ENCODE assay signal across 8 mouse cellular contexts in genomic region chr11:115435596-115436337, GRCm38 (mm10). TPM values are rescaled to one million over a fixed set of nuclear protein-coding genes. Genes with fewer than 3 reads are reported as not detected.
DNase-seq lines count a peak whose midpoint lies in the region; TF ChIP-seq lines count a peak whose summit lies in the region.

No protein-coding gene starts in this region.

- peak; percentile 91 for DNase-seq in heart, adult 11 months
- DNase-seq in heart, adult 9 months (ENCODE audit: low spot score in 2 of 2): no peak
- DNase-seq in embryo, embryonic 11 days: peak; percentile 79
- peak; percentile 58 for DNase-seq in hindbrain, embryonic 10.5 days (ENCODE audit: low spot score)
- DNase-seq in lung, postnatal 4 days: peak; percentile 17 to 40
- DNase-seq in B cell, adult 2 months: no peak
- no peak for DNase-seq in urinary bladder, adult 18-20 months (ENCODE audit: low spot score in 2 of 2)

- no peak overlapping the region for H3K27ac ChIP-seq in ES-Bruce4 (ENCODE audit: insufficient read depth, low read length)
- H3K27ac ChIP-seq in hindbrain, embryonic 10.5 days: peak overlapping the region; percentile 82

- peak overlapping the region; percentile 40 for H3K4me3 ChIP-seq in ES-Bruce4 (ENCODE audit: low read depth, low read length)
- peak overlapping the region; percentile 50 for H3K4me3 ChIP-seq in hindbrain, embryonic 10.5 days

- H3K36me3 ChIP-seq in ES-Bruce4 (ENCODE audit: control insufficient read depth, insufficient read depth, low read length, poor library complexity, severe bottlenecking): 0 out of 2 replicates have a peak, but pooled peaks cover 2% of the 10 kb centered on the region
- H3K36me3 ChIP-seq in hindbrain, embryonic 10.5 days: peaks cover 30% of the 10 kb centered on the region

- no peaks in the 10 kb centered on the region for H3K4me1 ChIP-seq in ES-Bruce4 (ENCODE audit: control insufficient read depth, insufficient read depth, low read length)
- peaks cover 21% of the 10 kb centered on the region for H3K4me1 ChIP-seq in hindbrain, embryonic 10.5 days (replicated peaks)

- TF ChIP-seq CTCF in ES-Bruce4 (IDR thresholded peaks at IDR 0.05; ENCODE audit: low read depth, low read length): no peak

- 4% methylated on average over 31 of the region's 31 CpGs for WGBS in hindbrain, embryonic 10.5 days

- no peak for TF ChIP-seq POLR2A in ES-Bruce4 (IDR thresholded peaks at IDR 0.05; ENCODE audit: insufficient read depth, low read length)

- 0 out of 2 replicates have a peak, but pooled peaks cover under 1% of the 10 kb centered on the region for H3K9me3 ChIP-seq in ES-Bruce4 (replicated peaks; ENCODE audit: control insufficient read depth, insufficient read depth, low read length, poor library complexity, severe bottlenecking)
- peaks cover 7% of the 10 kb centered on the region for H3K9me3 ChIP-seq in hindbrain, embryonic 10.5 days

- H3K27me3 ChIP-seq in ES-Bruce4 (ENCODE audit: control insufficient read depth, insufficient read depth, low read length, poor library complexity, severe bottlenecking): no peaks in the 10 kb centered on the region
- H3K27me3 ChIP-seq in hindbrain, embryonic 10.5 days (ENCODE audit: insufficient read depth, poor library complexity, severe bottlenecking): 0 out of 2 replicates have a peak, but pooled peaks cover 12% of the 10 kb centered on the region

- peak overlapping the region; percentile 70 for H3K9ac ChIP-seq in ES-Bruce4 (ENCODE audit: low read depth, poor library complexity, severe bottlenecking)

- no peak for TF ChIP-seq EP300 in ES-Bruce4 (IDR thresholded peaks at IDR 0.05; ENCODE audit: insufficient read depth, low read depth, low read length)

RNA-seq across cellular contexts. Expression of gene Trim80, which starts 4.6 kb away (rescaled TPM):
- polyA plus RNA-seq in ES-Bruce4 (2011; ENCODE audit: insufficient read depth, insufficient read length, low read depth, missing spikeins): not detected in 2 replicates
- 0.08 and 0.16 TPM in 2 replicates for polyA plus RNA-seq in hindbrain, embryonic 10.5 days (2016; fragmentation: Nextera tagmentation; extraction: Ambion mirVana)

RNA-seq across cellular contexts. Expression of gene Kctd2, which starts 15.8 kb away (rescaled TPM):
- polyA plus RNA-seq in ES-Bruce4 (2011; ENCODE audit: insufficient read depth, insufficient read length, low read depth, missing spikeins): 22.9 and 26.4 TPM in 2 replicates
- 15.0 and 20.1 TPM in 2 replicates for polyA plus RNA-seq in hindbrain, embryonic 10.5 days (2016; fragmentation: Nextera tagmentation; extraction: Ambion mirVana)

RNA-seq across cellular contexts. Expression of gene Atp5h, which starts 16.0 kb away (rescaled TPM):
- polyA plus RNA-seq in ES-Bruce4 (2011; ENCODE audit: insufficient read depth, insufficient read length, low read depth, missing spikeins): 340 and 358 TPM in 2 replicates
- polyA plus RNA-seq in hindbrain, embryonic 10.5 days (2016; fragmentation: Nextera tagmentation; extraction: Ambion mirVana): 878 and 961 TPM in 2 replicates

RNA-seq across cellular contexts. Expression of gene Slc16a5, which starts 26.5 kb away (rescaled TPM):
- polyA plus RNA-seq in ES-Bruce4 (2011; ENCODE audit: insufficient read depth, insufficient read length, low read depth, missing spikeins): not detected in 2 replicates
- polyA plus RNA-seq in hindbrain, embryonic 10.5 days (2016; fragmentation: Nextera tagmentation; extraction: Ambion mirVana): not detected in 2 replicates

RNA-seq across cellular contexts. Expression of gene Mrpl58, which starts 32.2 kb away (rescaled TPM):
- polyA plus RNA-seq in ES-Bruce4 (2011; ENCODE audit: insufficient read depth, insufficient read length, low read depth, missing spikeins): 50.9 and 60.6 TPM in 2 replicates
- polyA plus RNA-seq in hindbrain, embryonic 10.5 days (2016; fragmentation: Nextera tagmentation; extraction: Ambion mirVana): 228 and 253 TPM in 2 replicates

Comparison
In these comparisons a context has a peak if more than half of its experiments do, and no peak if none do; other contexts are left out.
1. DNase-seq: peak in heart, adult 11 months (single experiment), embryo, embryonic 11 days (single experiment), hindbrain, embryonic 10.5 days (single experiment) and lung, postnatal 4 days (2 of 2); none in heart, adult 9 months (0 of 2), B cell, adult 2 months (0 of 2) and urinary bladder, adult 18-20 months (0 of 2).